Mouse (Mus musculus) midbrain, embryonic 10.5 days (tissue): ENCODE results near the gene Aspscr1. TPM values are rescaled to one million over a fixed set of nuclear protein-coding genes. Genes with fewer than 3 reads are reported as not detected.
A peak's percentile ranks its signal among the peaks of the same experiment; 100 is the strongest.

ENCODE experiments used
- DNase-seq: peaks from one replicate; pipeline ENCODE4 v3.0.0-alpha.2; 2017; ENCODE audit warnings: low spot score
- H3K27ac ChIP-seq: fragments of 300-500 bp; sonication (generic); replicated peaks from 2 replicates; pipeline ENCODE4 v1.5.1; 2016; ENCODE audit warnings: mild to moderate bottlenecking
- H3K27me3 ChIP-seq: fragments of 300-500 bp; sonication (generic); 2 replicates; pipeline ENCODE4 v1.6.1; 2016; ENCODE audit warnings: low read depth, mild to moderate bottlenecking; ENCODE audit not compliant: poor library complexity, severe bottlenecking
- H3K36me3 ChIP-seq: fragments of 300-500 bp; sonication (generic); 2 replicates; pipeline ENCODE4 v1.6.1; 2016; ENCODE audit warnings: mild to moderate bottlenecking, moderate library complexity
- H3K4me1 ChIP-seq: fragments of 300-500 bp; sonication (generic); 2 replicates; pipeline ENCODE4 v1.6.1; 2016
- H3K4me3 ChIP-seq: fragments of 300-500 bp; sonication (generic); 2 replicates; pipeline ENCODE4 v1.5.1; 2016; ENCODE audit warnings: mild to moderate bottlenecking, moderate library complexity
- H3K9me3 ChIP-seq: fragments of 300-500 bp; sonication (generic); replicated peaks from 2 replicates; pipeline ENCODE4 v1.6.1; 2016; ENCODE audit warnings: mild to moderate bottlenecking
- WGBS: fragments of 180-500 bp; shearing (Covaris S2); methylation state at CpG from one replicate; pipeline ENCODE4 v1.1.7; 2016; 5-methylcytosine and 5-hydroxymethylcytosine counted together
- polyA plus RNA-seq: library from polyadenylated mRNA; unstranded; fragments of >200 nt; fragmentation: Nextera tagmentation; extraction: Ambion mirVana; gene quantifications from 2 replicates; pipeline ENCODE4 v1.2.1, GENCODE M21; 2016

The Aspscr1 gene
- polyA plus RNA-seq, 1 experiment from 2014 or later = 150 TPM

DNA sequence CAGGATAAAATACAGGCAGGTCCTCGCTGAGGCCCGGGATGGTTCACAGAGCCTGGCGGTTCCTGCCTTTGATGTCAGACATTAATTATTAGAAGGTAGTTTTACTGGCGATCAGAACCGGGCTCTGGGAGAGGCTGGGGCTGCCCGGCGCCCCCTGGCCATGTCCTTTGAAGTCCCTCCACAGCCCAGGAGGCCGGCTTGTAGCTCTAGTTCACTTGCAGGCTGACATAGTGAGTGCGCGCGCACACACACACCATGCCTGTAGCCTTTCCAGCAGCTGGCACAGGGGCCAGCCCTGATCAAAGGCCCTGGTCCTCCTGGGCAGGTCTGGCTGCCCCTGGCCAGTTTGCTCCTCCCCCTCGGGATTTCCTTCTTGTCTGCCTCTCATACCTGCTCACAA is 22.9 kb downstream of the Aspscr1 start:
- WGBS = 58% methylated on average over 12 of the region's 12 CpGs
- DNase-seq = peak; percentile 35
- Histone ChIP-seq H3K27ac (peak overlapping the region; percentile 70), H3K27me3 (no peaks in the 10 kb centered on the region), H3K9me3 (peaks cover 5% of the 10 kb centered on the region; the same call in 1 of the 2 replicates), H3K4me1 (peaks cover 32% of the 10 kb centered on the region), H3K36me3 (peaks cover 78% of the 10 kb centered on the region), H3K4me3 (0 out of 2 replicates have a peak overlapping the region, but pooled peaks have one; percentile 9)

GRCm38 (mm10) chr11:120696568-120696967 is 23.8 kb downstream of the Aspscr1 start:
- Histone ChIP-seq H3K27me3 (no peaks in the 10 kb centered on the region), H3K36me3 (peaks cover 80% of the 10 kb centered on the region), H3K27ac (no peak overlapping the region), H3K4me3 (no peak overlapping the region), H3K9me3 (peaks cover 5% of the 10 kb centered on the region; the same call in 1 of the 2 replicates), H3K4me1 (peaks cover 32% of the 10 kb centered on the region)
- 87% methylated on average over 6 of the region's 6 CpGs for WGBS
- no peak for DNase-seq

DNA sequence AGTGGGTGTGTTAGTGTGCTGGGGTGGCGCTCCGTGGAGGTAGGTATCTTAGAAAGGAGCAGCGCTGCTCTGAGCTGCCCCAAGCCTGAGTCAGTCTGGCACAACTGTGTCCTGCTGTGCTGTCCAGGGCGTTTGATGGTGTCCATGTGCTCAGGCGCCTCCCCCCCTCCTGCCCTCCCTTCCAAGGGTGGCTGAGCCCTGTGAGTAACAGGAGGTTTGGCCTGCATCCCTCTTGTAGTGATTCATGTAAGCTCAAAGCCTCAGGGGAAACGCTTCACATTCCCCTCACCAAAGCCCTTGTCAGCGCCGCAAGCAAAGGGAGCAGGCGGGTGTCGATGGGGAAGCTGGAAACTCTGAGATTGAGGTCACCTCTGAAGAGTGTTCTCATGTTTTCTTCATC is 25.0 kb downstream of the Aspscr1 start:
- no peak overlapping the region for H3K27ac ChIP-seq
- WGBS = 73% methylated on average over 10 of the region's 10 CpGs
- no peaks in the 10 kb centered on the region for H3K27me3 ChIP-seq
- no peak for DNase-seq
- H3K36me3 ChIP-seq = peaks cover 77% of the 10 kb centered on the region
- peaks cover 5% of the 10 kb centered on the region; the same call in 1 of the 2 replicates for H3K9me3 ChIP-seq
- no peak overlapping the region for H3K4me3 ChIP-seq
- H3K4me1 ChIP-seq = peaks cover 32% of the 10 kb centered on the region

DNA sequence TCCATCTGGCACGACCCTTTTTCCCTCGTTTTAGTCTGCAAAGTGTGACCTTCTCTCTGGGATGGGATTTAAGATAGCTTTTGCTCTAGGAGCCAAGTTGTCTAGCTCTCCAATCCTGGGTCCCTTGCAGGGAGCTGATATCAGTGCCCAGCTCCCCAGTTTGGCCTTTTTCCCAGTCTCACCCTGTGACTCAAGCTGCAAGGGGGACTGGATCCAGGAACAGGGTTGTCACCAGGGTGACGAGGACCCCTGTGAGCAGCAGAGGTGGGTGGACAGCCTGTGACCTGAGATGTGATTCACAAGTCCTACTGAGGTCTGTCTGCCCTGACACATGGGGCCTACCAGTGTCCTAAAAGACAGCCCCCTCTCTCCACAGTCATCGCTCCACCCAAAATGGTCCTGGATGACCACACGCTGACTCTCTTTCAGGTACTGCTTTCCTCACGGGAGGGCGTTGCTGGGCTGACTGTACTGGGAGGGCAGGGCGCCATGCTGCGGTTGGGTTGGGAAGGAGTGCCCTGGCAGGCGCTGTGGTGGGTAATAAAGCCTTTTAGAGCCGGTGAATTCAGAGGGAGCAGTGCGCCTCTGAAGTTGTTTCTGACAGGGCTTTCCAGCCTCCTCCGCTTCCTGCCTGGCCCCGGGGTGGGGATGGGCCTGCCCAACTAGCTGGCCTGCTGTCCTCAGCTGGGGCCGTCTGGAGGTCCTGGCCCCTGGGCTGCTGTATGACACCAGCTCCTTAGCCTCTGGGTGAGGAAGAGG is 31.1 kb downstream of the Aspscr1 start:
- Histone ChIP-seq H3K4me1 (peaks cover 60% of the 10 kb centered on the region), H3K27me3 (0 out of 2 replicates have a peak, but pooled peaks cover 5% of the 10 kb centered on the region), H3K27ac (peak overlapping the region; percentile 82; the same call in 1 of the 2 replicates), H3K4me3 (peak overlapping the region; percentile 7; the same call in 1 of the 2 replicates), H3K9me3 (no peaks in the 10 kb centered on the region), H3K36me3 (peaks cover 59% of the 10 kb centered on the region)
- no peak for DNase-seq
- 42% methylated on average over 15 of the region's 15 CpGs for WGBS

DNA sequence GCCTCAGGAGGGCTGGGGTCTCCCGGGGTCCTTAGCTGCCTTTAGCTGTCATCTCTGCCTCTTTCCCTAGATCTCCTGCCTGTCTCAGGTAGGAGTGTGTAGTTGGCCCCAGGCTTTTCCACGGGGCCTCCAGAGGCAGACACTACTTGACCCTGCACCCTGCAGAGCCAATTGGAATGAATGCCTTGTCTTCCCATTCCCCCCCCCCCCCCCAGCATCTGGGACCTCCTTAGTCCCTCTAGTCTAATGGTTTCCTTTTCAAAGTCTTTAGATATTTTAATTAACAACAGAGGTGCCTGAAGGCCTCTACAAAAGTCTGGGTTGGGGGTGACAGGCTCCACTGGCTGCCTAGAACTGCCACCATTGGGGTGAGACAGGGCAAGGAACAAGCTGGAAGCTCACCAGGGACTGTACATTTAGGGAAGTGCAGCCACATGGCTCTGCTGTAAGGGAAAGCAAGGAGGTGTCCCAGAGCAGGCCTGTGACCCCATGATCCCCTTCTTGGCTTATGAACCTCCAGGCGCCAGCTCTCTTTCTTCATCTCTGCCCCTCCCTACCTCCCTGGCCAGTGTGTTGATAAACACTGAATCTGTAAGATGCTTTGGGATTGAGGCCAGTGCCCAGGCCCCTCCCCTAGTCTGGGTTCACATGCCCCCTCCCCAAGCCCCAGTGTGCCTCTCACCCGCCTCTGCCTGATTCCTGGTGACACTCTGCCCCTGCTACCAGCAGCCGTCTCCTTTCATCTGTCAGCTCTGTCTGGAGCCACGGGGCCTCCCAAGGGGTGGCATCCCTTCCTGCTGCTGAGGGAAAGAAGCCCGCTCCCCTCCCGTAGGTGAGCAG is 31.9 kb downstream of the Aspscr1 start:
- Histone ChIP-seq H3K36me3 (peaks cover 60% of the 10 kb centered on the region), H3K4me1 (peaks cover 65% of the 10 kb centered on the region), H3K27me3 (0 out of 2 replicates have a peak, but pooled peaks cover 6% of the 10 kb centered on the region), H3K9me3 (no peaks in the 10 kb centered on the region), H3K4me3 (peak overlapping the region; percentile 20; the same call in 1 of the 2 replicates), H3K27ac (peak overlapping the region; percentile 82)
- WGBS = 17% methylated on average over 8 of the region's 8 CpGs
- DNase-seq = no peak

DNA sequence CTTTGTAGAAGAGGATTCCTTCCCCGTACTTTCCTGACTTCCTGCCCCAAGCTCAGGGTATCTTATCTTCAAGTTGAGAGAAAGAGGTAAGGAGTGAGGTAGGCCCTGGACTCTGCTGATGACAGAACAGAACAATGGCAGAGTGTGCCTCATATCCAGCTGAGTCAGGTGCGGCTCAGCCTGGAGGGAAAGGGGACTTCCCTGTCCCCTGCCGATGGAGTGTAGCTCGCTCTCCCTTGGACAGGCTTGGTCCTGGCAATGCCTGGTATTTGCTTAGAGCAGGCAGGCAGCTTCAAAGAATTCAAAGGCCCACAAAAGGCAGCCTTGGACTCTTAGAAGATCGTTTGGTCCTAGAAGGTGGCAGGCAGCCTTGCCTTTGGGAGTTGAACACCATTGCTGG is 33.3 kb downstream of the Aspscr1 start:
- H3K27me3 ChIP-seq = 0 out of 2 replicates have a peak, but pooled peaks cover 6% of the 10 kb centered on the region
- H3K27ac ChIP-seq = peak overlapping the region; percentile 82
- H3K4me1 ChIP-seq = peaks cover 63% of the 10 kb centered on the region
- H3K9me3 ChIP-seq = no peaks in the 10 kb centered on the region
- H3K36me3 ChIP-seq = peaks cover 60% of the 10 kb centered on the region
- no peak for DNase-seq
- WGBS = 51% methylated on average over 5 of the region's 5 CpGs
- H3K4me3 ChIP-seq = no peak overlapping the region

- H3K27ac ChIP-seq = peak overlapping the region; percentile 82
- H3K4me1 ChIP-seq = peaks cover 68% of the 10 kb centered on the region
- WGBS = 4% methylated on average over 12 of the region's 12 CpGs
- peak; percentile 54 for DNase-seq
- H3K36me3 ChIP-seq = peaks cover 56% of the 10 kb centered on the region
- H3K4me3 ChIP-seq = peak overlapping the region; percentile 30
- H3K9me3 ChIP-seq = no peaks in the 10 kb centered on the region
- H3K27me3 ChIP-seq = 0 out of 2 replicates have a peak, but pooled peaks cover 6% of the 10 kb centered on the region
Observed at GRCm38 (mm10) chr11:120707225-120707624, 34.5 kb downstream of the Aspscr1 start.

DNA sequence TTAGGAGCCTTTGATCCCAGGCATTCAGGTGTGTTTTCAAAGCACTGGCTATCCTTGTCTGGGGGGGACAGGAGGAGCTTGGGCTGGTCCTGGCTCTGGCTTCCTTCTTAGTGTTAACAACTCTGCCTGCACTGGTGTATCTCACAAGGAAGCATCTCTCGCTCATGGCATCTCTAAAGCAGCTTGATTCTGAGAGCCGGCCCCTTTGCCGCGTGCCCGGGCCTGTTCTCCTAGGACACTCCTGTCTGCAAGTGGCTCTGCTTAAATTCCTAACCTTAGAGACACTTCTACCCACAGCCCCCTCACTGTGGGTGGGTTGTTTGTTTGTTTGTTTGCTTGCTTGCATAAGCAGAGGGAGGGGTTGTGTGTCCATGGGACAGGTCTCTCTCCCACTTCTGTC is 35.2 kb downstream of the Aspscr1 start:
- 0 out of 2 replicates have a peak, but pooled peaks cover 6% of the 10 kb centered on the region for H3K27me3 ChIP-seq
- H3K36me3 ChIP-seq = peaks cover 50% of the 10 kb centered on the region
- H3K27ac ChIP-seq = peak overlapping the region; percentile 82
- H3K4me3 ChIP-seq = no peak overlapping the region
- H3K4me1 ChIP-seq = peaks cover 76% of the 10 kb centered on the region
- 28% methylated on average over 5 of the region's 5 CpGs for WGBS
- no peak for DNase-seq
- H3K9me3 ChIP-seq = no peaks in the 10 kb centered on the region

GRCm38 (mm10) chr11:120709551-120709950 is 36.8 kb downstream of the Aspscr1 start:
- Histone ChIP-seq H3K4me1 (peaks cover 74% of the 10 kb centered on the region), H3K27me3 (0 out of 2 replicates have a peak, but pooled peaks cover 6% of the 10 kb centered on the region), H3K36me3 (peaks cover 36% of the 10 kb centered on the region), H3K9me3 (no peaks in the 10 kb centered on the region), H3K27ac (no peak overlapping the region), H3K4me3 (no peak overlapping the region)
- whole genome bisulfite sequencing = 78% methylated on average over 2 of the region's 2 CpGs
- no peak for DNase-seq

DNA sequence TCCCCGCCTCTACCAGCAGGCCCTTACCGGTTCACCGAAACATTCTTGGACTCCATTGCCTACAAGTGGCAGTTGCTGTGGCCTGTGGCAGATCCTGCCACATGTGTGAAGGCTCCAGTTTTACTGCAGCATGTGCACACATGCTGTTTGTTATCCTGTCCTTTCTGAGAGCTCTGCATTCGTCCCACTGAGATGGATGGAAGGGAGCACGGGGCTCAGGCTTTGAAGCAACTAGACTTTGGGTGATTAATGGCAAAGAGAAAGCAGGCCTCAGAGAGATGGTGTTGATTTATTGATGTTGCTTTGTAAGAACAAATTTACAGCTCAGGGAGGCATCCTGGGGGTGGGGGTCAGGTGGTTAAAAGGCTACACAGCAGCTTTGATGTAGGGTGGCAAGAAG is 37.9 kb downstream of the Aspscr1 start:
- Histone ChIP-seq H3K4me1 (peaks cover 71% of the 10 kb centered on the region), H3K9me3 (no peaks in the 10 kb centered on the region), H3K27me3 (0 out of 2 replicates have a peak, but pooled peaks cover 6% of the 10 kb centered on the region), H3K4me3 (no peak overlapping the region), H3K27ac (no peak overlapping the region), H3K36me3 (peaks cover 43% of the 10 kb centered on the region)
- WGBS = 84% methylated on average over 5 of the region's 5 CpGs
- DNase-seq = no peak

DNA sequence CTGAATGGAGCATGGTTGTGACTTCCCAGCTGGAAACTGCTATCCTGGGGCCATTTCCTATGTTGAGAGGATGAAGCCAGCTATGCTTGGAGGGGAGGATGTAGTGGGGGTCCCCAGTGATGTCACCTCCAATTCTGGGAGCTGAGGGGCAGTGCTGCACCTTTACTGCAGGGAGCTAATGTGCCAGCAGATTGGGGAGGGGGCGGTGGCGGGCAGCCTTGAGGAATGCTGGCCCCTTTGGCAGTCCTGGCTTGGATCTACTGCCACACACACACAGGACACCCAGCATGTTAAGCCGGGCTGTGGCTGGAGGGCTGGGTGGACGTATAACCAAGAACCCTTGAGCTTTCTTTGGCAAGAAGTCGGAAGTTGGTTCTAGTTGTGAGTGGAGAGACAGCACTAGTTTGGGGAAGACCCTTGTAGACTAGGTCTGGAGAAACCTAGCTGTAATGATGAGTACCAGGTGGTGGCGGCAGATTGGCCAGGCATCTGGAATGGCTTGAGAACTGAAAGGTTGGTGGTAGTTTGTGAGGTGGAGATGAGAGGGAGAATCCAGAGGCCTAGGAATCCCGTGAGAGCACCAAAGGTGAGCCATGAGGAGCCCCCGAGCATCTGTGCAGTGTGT is 39.3 kb downstream of the Aspscr1 start:
- peaks cover 55% of the 10 kb centered on the region for H3K36me3 ChIP-seq
- H3K4me1 ChIP-seq = peaks cover 56% of the 10 kb centered on the region
- H3K27ac ChIP-seq = 0 out of 2 replicates have a peak overlapping the region, but pooled peaks have one; percentile 81
- H3K27me3 ChIP-seq = 0 out of 2 replicates have a peak, but pooled peaks cover 6% of the 10 kb centered on the region
- DNase-seq = no peak
- H3K4me3 ChIP-seq = peak overlapping the region; percentile 74
- no peaks in the 10 kb centered on the region for H3K9me3 ChIP-seq
- WGBS = 65% methylated on average over 8 of the region's 8 CpGs
